Mouse (Mus musculus): ENCODE measurements at regions not wholly inside any gene's neighbourhood (a gene's known extent, or its start where the extent isn't known, plus 50 kb on each side); places are given as distances from the start of the nearest gene placed in this dataset.

GRCm38 (mm10) chr15:51504789-51505188 lies 2379.9 kb upstream of the Gm7489 start:
- TF ChIP-seq CTCF (IDR thresholded peaks at IDR 0.05; ENCODE audit: borderline replicate concordance, insufficient read depth, low read length) (no peak), POLR2A (IDR thresholded peaks at IDR 0.05; ENCODE audit: low read depth, low read length) (no peak)

All from embryonic fibroblast, embryonic 13.5 days (primary cell).